9 mouse cellular contexts compared by ENCODE assay signal in genomic region chr15:32034790-32035189, GRCm38 (mm10).
DNase-seq lines count a peak whose midpoint lies in the region; ATAC-seq lines count a peak whose summit lies in the region.
"Had no signal": no experiment of that assay in that cellular context is flagged by ENCODE, and none has a peak within 500 bp of the region (broad histone marks: within the 10 kb centered on the region; RNA-seq: fewer than 3 reads in every experiment).

No protein-coding gene starts in this region.

- WGBS in forebrain, embryonic 14.5 days = 23% methylated on average over 7 of the region's 7 CpGs
- 46% methylated on average over 7 of the region's 7 CpGs for WGBS in midbrain, embryonic 11.5 days

- no peaks in the 10 kb centered on the region for H3K27me3 ChIP-seq in forebrain, embryonic 14.5 days (replicated peaks; ENCODE audit: control insufficient read depth, insufficient read depth, low read length)
- H3K27me3 ChIP-seq in midbrain, embryonic 11.5 days (ENCODE audit: control insufficient read depth, insufficient read depth, low read length) = no peaks in the 10 kb centered on the region
- H3K27me3 ChIP-seq: liver, embryonic 12.5 days had no signal

- H3K9me3 ChIP-seq in forebrain, embryonic 14.5 days (replicated peaks; ENCODE audit: control insufficient read depth, low read length) = no peaks in the 10 kb centered on the region
- no peaks in the 10 kb centered on the region for H3K9me3 ChIP-seq in midbrain, embryonic 11.5 days (ENCODE audit: control insufficient read depth, low read length)
- H3K9me3 ChIP-seq: liver, embryonic 12.5 days had no signal

- peak; percentile 6 for DNase-seq in right cerebral cortex, postnatal 4 days
- DNase-seq in right cerebral cortex, postnatal 25 days = no peak
- peak; percentile 74 for DNase-seq in forebrain, embryonic 14.5 days (ENCODE audit: low spot score)
- DNase-seq in midbrain, embryonic 11.5 days (ENCODE audit: low spot score, missing footprints) = no peak
- no peak for DNase-seq in ovary, adult 18-20 months (ENCODE audit: low spot score)
- DNase-seq in urinary bladder, adult 2 months (ENCODE audit: low spot score) = no peak
- DNase-seq in thymus, postnatal 4 days = no peak
- DNase-seq: adrenal gland, postnatal 36 days had no signal

- no peak overlapping the region for H3K4me3 ChIP-seq in forebrain, embryonic 14.5 days (ENCODE audit: low read depth, low read length)
- H3K4me3 ChIP-seq in midbrain, embryonic 11.5 days (ENCODE audit: low read depth, low read length) = no peak overlapping the region
- H3K4me3 ChIP-seq: liver, embryonic 12.5 days had no signal

- H3K9ac ChIP-seq in forebrain, embryonic 14.5 days (ENCODE audit: low read length) = no peak overlapping the region
- no peak overlapping the region for H3K9ac ChIP-seq in midbrain, embryonic 11.5 days (ENCODE audit: low read length)
- H3K9ac ChIP-seq: liver, embryonic 12.5 days had no signal

- H3K4me2 ChIP-seq in forebrain, embryonic 14.5 days (ENCODE audit: low read length) = no peak overlapping the region; the same call in 1 of the 2 replicates
- no peak overlapping the region for H3K4me2 ChIP-seq in midbrain, embryonic 11.5 days
- H3K4me2 ChIP-seq: liver, embryonic 12.5 days had no signal

- peaks cover 9% of the 10 kb centered on the region for H3K4me1 ChIP-seq in forebrain, embryonic 14.5 days (ENCODE audit: control insufficient read depth, insufficient read depth, low read length)
- no peaks in the 10 kb centered on the region for H3K4me1 ChIP-seq in midbrain, embryonic 11.5 days (ENCODE audit: control insufficient read depth, insufficient read depth, low read length)
- H3K4me1 ChIP-seq: liver, embryonic 12.5 days had no signal

- ATAC-seq in forebrain, embryonic 14.5 days = peak; percentile 90
- peak; percentile 38; the same call in 1 of the 2 replicates for ATAC-seq in midbrain, embryonic 11.5 days (ENCODE audit: low FRiP score)
- ATAC-seq: liver, embryonic 12.5 days had no signal

- H3K36me3 ChIP-seq in forebrain, embryonic 14.5 days (ENCODE audit: control insufficient read depth, insufficient read depth, low read length) = no peaks in the 10 kb centered on the region
- no peaks in the 10 kb centered on the region for H3K36me3 ChIP-seq in midbrain, embryonic 11.5 days (ENCODE audit: control insufficient read depth, insufficient read depth, low read length)
- H3K36me3 ChIP-seq: liver, embryonic 12.5 days had no signal

- no peak overlapping the region for H3K27ac ChIP-seq in forebrain, embryonic 14.5 days (ENCODE audit: low read depth, low read length)
- no peak overlapping the region for H3K27ac ChIP-seq in midbrain, embryonic 11.5 days (ENCODE audit: low read depth, low read length)
- H3K27ac ChIP-seq: liver, embryonic 12.5 days had no signal

Comparison
In these comparisons a context has a peak if more than half of its experiments do, and no peak if none do; other contexts are left out.
1. DNase-seq: peak in right cerebral cortex, postnatal 4 days (single experiment) and forebrain, embryonic 14.5 days (single experiment); none in right cerebral cortex, postnatal 25 days (single experiment), midbrain, embryonic 11.5 days (single experiment), ovary, adult 18-20 months (single experiment), urinary bladder, adult 2 months (single experiment) and thymus, postnatal 4 days (single experiment).